Mouse (Mus musculus) forebrain, embryonic 14.5 days (tissue): ENCODE data around the gene Pot1a. TPM values are rescaled to one million over a fixed set of nuclear protein-coding genes. Genes with fewer than 3 reads are reported as not detected.

Experiments used
- ATAC-seq: fragments of 200-750 bp; cut with Nextera tagmentation; 2 replicates; pipeline ENCODE4 v1.8.0; 2017; ENCODE audit warnings: mild to moderate bottlenecking, moderate library complexity
- DNase-seq: peaks from one replicate; pipeline ENCODE4 v3.0.0-alpha.2; 2015; ENCODE audit warnings: low spot score
- H3K27ac ChIP-seq: fragments of 300-500 bp; sonication (generic); 2 replicates; pipeline ENCODE4 v1.5.1; 2014; ENCODE audit warnings: low read depth, mild to moderate bottlenecking, control low read depth, low read length, moderate library complexity
- H3K27me3 ChIP-seq: fragments of 300-500 bp; sonication (generic); replicated peaks from 2 replicates; pipeline ENCODE4 v1.6.1; 2014; ENCODE audit warnings: low read length, control low read depth, mixed read lengths; ENCODE audit not compliant: control insufficient read depth, insufficient read depth
- H3K36me3 ChIP-seq: fragments of 300-500 bp; sonication (generic); 2 replicates; pipeline ENCODE4 v1.6.1; 2014; ENCODE audit warnings: low read length, control low read depth; ENCODE audit not compliant: control insufficient read depth, insufficient read depth
- H3K4me1 ChIP-seq: fragments of 300-500 bp; sonication (generic); 2 replicates; pipeline ENCODE4 v1.6.1; 2014; ENCODE audit warnings: antibody characterized with exemption, low read length, control low read depth; ENCODE audit not compliant: control insufficient read depth, insufficient read depth
- H3K4me2 ChIP-seq: fragments of 300-500 bp; sonication (generic); 2 replicates; pipeline ENCODE4 v1.6.1; 2014; ENCODE audit warnings: mild to moderate bottlenecking, control low read depth, low read length
- H3K4me3 ChIP-seq: fragments of 300-500 bp; sonication (generic); 2 replicates; pipeline ENCODE4 v1.5.1; 2014; ENCODE audit warnings: low read depth, low read length, control low read depth
- H3K9ac ChIP-seq: fragments of 300-500 bp; sonication (generic); 2 replicates; pipeline ENCODE4 v1.6.1; 2014; ENCODE audit warnings: mild to moderate bottlenecking, low read length, control low read depth, moderate library complexity
- H3K9me3 ChIP-seq: fragments of 300-500 bp; sonication (generic); replicated peaks from 2 replicates; pipeline ENCODE4 v1.6.1; 2016; ENCODE audit warnings: low read length, control low read depth, mixed read lengths; ENCODE audit not compliant: control insufficient read depth
- WGBS: fragments of 180-500 bp; shearing (Covaris S2); extraction: QIAGEN DNeasy Blood & Tissue Kit; methylation state at CpG from one replicate; pipeline ENCODE4 v1.1.7; 2014; 5-methylcytosine and 5-hydroxymethylcytosine counted together
- polyA plus RNA-seq: library from polyadenylated mRNA; unstranded; fragments of >200 nt; fragmentation: Nextera tagmentation; extraction: Ambion mirVana; gene quantifications from 2 replicates; pipeline ENCODE4 v1.2.1, GENCODE M21; 2014

Pot1a gene
- 39.8 and 42.3 TPM in 2 replicates for polyA plus RNA-seq

GRCm38 (mm10) chr6:25808806-25809495, at the start of gene Pot1a:
Gene Pot1a, minus strand, starts transcription at chr6:25809246.
- peak within 1 kb of the TSS; percentile 79 for H3K9ac ChIP-seq
- DNase-seq (peak; percentile 98), ATAC-seq (peak; percentile 99)
- peak within 1 kb of the TSS; percentile 54 for H3K4me3 ChIP-seq
- no peaks in the 10 kb centered on the region for H3K27me3 ChIP-seq
- H3K27ac ChIP-seq: peak within 1 kb of the TSS; percentile 85
- WGBS: under 1% methylated on average over 34 of the region's 34 CpGs
- H3K4me2 ChIP-seq: peak within 1 kb of the TSS; percentile 62
- H3K4me1 ChIP-seq: peaks cover 12% of the 10 kb centered on the region; the same call in 1 of the 2 replicates
- H3K36me3 ChIP-seq: no peaks in the 10 kb centered on the region
- H3K9me3 ChIP-seq: no peaks in the 10 kb centered on the region

- Histone ChIP-seq H3K4me1 (no peaks in the 10 kb centered on the region), H3K9ac (no peak overlapping the region), H3K4me3 (no peak overlapping the region), H3K27me3 (no peaks in the 10 kb centered on the region), H3K27ac (no peak overlapping the region), H3K9me3 (no peaks in the 10 kb centered on the region), H3K36me3 (no peaks in the 10 kb centered on the region), H3K4me2 (no peak overlapping the region)
- 26% methylated on average over 2 of the region's 2 CpGs for WGBS
- ATAC-seq (no peak), DNase-seq (no peak)
These were observed 27.2 kb upstream of the Pot1a start for GRCm38 (mm10) chr6:25836261-25836660.

GRCm38 (mm10) chr6:25806021-25806420, 3.0 kb downstream of the Pot1a start:
- 87% methylated on average over 3 of the region's 3 CpGs for WGBS
- ATAC-seq (no peak), DNase-seq (no peak)
- Histone ChIP-seq H3K4me3 (no peak overlapping the region), H3K9ac (no peak overlapping the region), H3K27me3 (no peaks in the 10 kb centered on the region), H3K9me3 (no peaks in the 10 kb centered on the region), H3K4me1 (peaks cover 12% of the 10 kb centered on the region; the same call in 1 of the 2 replicates), H3K36me3 (0 out of 2 replicates have a peak, but pooled peaks cover 7% of the 10 kb centered on the region), H3K27ac (no peak overlapping the region), H3K4me2 (no peak overlapping the region)

GRCm38 (mm10) chr6:25802269-25802668, 6.8 kb downstream of the Pot1a start:
- H3K4me1 ChIP-seq: peaks cover 2% of the 10 kb centered on the region; the same call in 1 of the 2 replicates
- H3K36me3 ChIP-seq: peaks cover 10% of the 10 kb centered on the region; the same call in 1 of the 2 replicates
- H3K9me3 ChIP-seq: no peaks in the 10 kb centered on the region
- no peak overlapping the region for H3K4me2 ChIP-seq
- WGBS: 76% methylated on average over 3 of the region's 3 CpGs
- H3K4me3 ChIP-seq: no peak overlapping the region
- no peaks in the 10 kb centered on the region for H3K27me3 ChIP-seq
- DNase-seq (peak; percentile 6), ATAC-seq (no peak)
- no peak overlapping the region for H3K9ac ChIP-seq
- no peak overlapping the region for H3K27ac ChIP-seq

GRCm38 (mm10) chr6:25801230-25801629, 7.8 kb downstream of the Pot1a start:
- no peak for DNase-seq
- 83% methylated on average over 6 of the region's 6 CpGs for WGBS
- ATAC-seq: no peak
- no peak overlapping the region for H3K9ac ChIP-seq
- H3K27me3 ChIP-seq: no peaks in the 10 kb centered on the region
- no peaks in the 10 kb centered on the region for H3K4me1 ChIP-seq
- H3K4me2 ChIP-seq: no peak overlapping the region
- no peak overlapping the region for H3K4me3 ChIP-seq
- H3K27ac ChIP-seq: no peak overlapping the region
- H3K36me3 ChIP-seq: peaks cover 10% of the 10 kb centered on the region; the same call in 1 of the 2 replicates
- H3K9me3 ChIP-seq: no peaks in the 10 kb centered on the region

- no peak overlapping the region for H3K4me3 ChIP-seq
- no peak overlapping the region for H3K9ac ChIP-seq
- ATAC-seq (no peak), DNase-seq (no peak)
- H3K36me3 ChIP-seq: peaks cover 40% of the 10 kb centered on the region
- no peaks in the 10 kb centered on the region for H3K27me3 ChIP-seq
- no peaks in the 10 kb centered on the region for H3K9me3 ChIP-seq
- no peak overlapping the region for H3K4me2 ChIP-seq
- 89% methylated on average over 3 of the region's 3 CpGs for WGBS
- H3K27ac ChIP-seq: no peak overlapping the region
- no peaks in the 10 kb centered on the region for H3K4me1 ChIP-seq
These were observed 40.8 kb downstream of the Pot1a start for GRCm38 (mm10) chr6:25768238-25768637.

GRCm38 (mm10) chr6:25767552-25767951, 41.5 kb downstream of the Pot1a start:
- 89% methylated on average over 8 of the region's 8 CpGs for WGBS
- Histone ChIP-seq H3K27ac (no peak overlapping the region), H3K4me2 (no peak overlapping the region), H3K4me1 (no peaks in the 10 kb centered on the region), H3K4me3 (no peak overlapping the region), H3K27me3 (no peaks in the 10 kb centered on the region), H3K36me3 (peaks cover 44% of the 10 kb centered on the region), H3K9ac (no peak overlapping the region), H3K9me3 (no peaks in the 10 kb centered on the region)
- ATAC-seq: peak; percentile 29
- no peak for DNase-seq

- no peaks in the 10 kb centered on the region for H3K9me3 ChIP-seq
- no peaks in the 10 kb centered on the region for H3K27me3 ChIP-seq
- peak; percentile 86 for DNase-seq
- 50% methylated on average over 7 of the region's 7 CpGs for WGBS
- peak; percentile 91 for ATAC-seq
- no peak overlapping the region for H3K4me2 ChIP-seq
- H3K36me3 ChIP-seq: peaks cover 44% of the 10 kb centered on the region
- no peaks in the 10 kb centered on the region for H3K4me1 ChIP-seq
- H3K27ac ChIP-seq: no peak overlapping the region
- H3K4me3 ChIP-seq: no peak overlapping the region
- H3K9ac ChIP-seq: no peak overlapping the region
These were observed 42.0 kb downstream of the Pot1a start for GRCm38 (mm10) chr6:25767073-25767472.

GRCm38 (mm10) chr6:25766283-25766682, 42.8 kb downstream of the Pot1a start:
- H3K27ac ChIP-seq: no peak overlapping the region
- no peaks in the 10 kb centered on the region for H3K9me3 ChIP-seq
- H3K4me2 ChIP-seq: no peak overlapping the region
- H3K27me3 ChIP-seq: no peaks in the 10 kb centered on the region
- ATAC-seq (no peak), DNase-seq (no peak)
- H3K9ac ChIP-seq: no peak overlapping the region
- H3K36me3 ChIP-seq: peaks cover 46% of the 10 kb centered on the region
- H3K4me1 ChIP-seq: no peaks in the 10 kb centered on the region
- 85% methylated on average over 10 of the region's 10 CpGs for WGBS
- H3K4me3 ChIP-seq: no peak overlapping the region
